Mouse (Mus musculus): ENCODE results near the gene Alms1. TPM values are rescaled to one million over a fixed set of nuclear protein-coding genes. Genes with fewer than 3 reads are reported as not detected.

The Alms1 gene
- polyA plus RNA-seq (2014; fragmentation: Nextera tagmentation; extraction: Ambion mirVana): 8.8 and 9.0 TPM in 2 replicates

DNA sequence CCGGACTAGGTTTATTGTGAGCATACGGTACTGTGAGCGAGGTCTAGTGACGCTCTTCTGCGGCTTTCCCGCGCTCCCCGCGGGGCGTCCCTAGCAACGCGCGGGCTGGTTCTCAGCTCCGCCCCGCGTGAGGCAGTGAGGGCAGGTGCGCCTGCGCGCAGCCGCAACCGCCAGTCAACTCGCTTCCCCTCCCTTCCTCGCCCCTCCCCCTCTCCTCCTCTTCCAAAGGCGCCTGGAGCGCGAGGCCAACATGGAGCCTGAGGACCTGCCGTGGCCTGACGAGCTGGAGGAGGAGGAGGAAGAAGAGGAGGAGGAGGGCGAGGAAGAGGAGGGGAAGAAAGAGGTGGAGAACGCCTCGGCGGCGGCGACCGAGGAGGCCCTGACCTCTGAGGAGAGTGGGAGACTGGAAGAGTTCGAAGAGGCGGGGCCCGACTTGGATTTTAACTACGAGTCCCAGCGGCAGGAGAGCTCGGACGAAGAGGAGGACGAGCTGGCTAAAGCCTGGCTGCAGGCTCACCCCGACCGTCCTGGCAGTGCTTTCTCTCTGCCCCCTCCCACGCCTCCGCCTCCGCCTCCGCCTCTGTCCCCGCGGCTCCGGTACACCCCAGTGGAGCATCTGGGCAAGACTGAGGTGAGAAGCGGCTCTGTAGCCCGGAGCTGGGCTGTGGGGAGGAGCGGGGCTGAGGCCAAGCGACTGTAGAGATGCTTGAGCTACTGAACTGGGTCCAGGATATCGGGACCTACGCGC, at the start of gene Alms1:
Gene Alms1, plus strand, starts transcription at position 136 of the 748 bp plus-strand sequence.
- no peaks in the 10 kb centered on the region for H3K9me3 ChIP-seq (ENCODE audit: control insufficient read depth, low read length)
- H3K27me3 ChIP-seq (ENCODE audit: control insufficient read depth, insufficient read depth, low read length): no peaks in the 10 kb centered on the region
- DNase-seq (ENCODE audit: low spot score, missing footprints) (peak; percentile 100), ATAC-seq (ENCODE audit: low FRiP score) (peak; percentile 96)
- peak within 1 kb of the TSS; percentile 76 for H3K27ac ChIP-seq (ENCODE audit: low read depth, low read length)
- peak within 1 kb of the TSS; percentile 63 for H3K4me2 ChIP-seq
- under 1% methylated on average over 58 of the region's 59 CpGs for WGBS
- peaks cover 17% of the 10 kb centered on the region for H3K4me1 ChIP-seq (ENCODE audit: control insufficient read depth, insufficient read depth, low read length)
- no peaks in the 10 kb centered on the region for H3K36me3 ChIP-seq (ENCODE audit: control insufficient read depth, insufficient read depth, low read length)
- H3K9ac ChIP-seq (ENCODE audit: low read length): peak within 1 kb of the TSS; percentile 86
- H3K4me3 ChIP-seq (ENCODE audit: low read depth, low read length): peak within 1 kb of the TSS; percentile 74

DNA sequence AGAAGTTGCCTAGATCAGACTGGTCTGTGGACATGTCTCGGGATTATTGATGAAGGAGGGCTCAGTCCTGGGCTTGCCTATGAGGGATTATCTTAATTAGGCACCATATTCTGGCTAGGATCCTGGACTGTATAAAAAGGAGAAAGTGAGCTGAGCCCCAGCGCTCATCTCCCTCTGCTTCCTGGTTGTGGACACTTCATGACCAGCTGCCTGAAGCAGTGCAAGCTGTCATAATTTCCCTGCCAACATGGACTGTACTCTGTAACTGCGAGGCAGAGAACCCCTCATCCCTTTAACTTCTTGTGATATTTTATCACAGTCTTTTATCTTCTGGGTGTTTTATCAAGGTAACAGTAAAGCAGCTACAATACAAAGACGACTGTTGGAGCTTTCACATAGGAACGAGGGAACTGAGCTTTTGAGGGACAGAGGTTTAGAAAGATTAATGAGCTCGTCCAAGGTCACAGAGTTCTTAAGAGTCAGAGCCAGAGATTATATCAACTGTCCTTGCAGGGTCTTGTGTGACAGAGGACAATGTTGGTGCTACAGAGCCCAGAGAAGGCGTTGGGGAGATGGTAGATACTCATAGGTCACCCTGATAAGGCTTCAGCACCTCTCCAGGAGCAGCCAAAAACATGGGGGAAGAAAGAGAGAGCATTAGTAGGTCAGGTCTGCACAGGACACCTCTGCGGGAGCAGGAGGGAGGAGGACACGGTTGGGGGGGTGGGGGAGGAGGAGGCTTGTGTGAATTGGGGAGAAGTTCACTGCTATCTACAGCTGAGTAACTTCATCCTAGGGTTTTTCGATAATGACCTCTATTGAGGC, 43.8 kb upstream of the Alms1 start:
- no peaks in the 10 kb centered on the region for H3K4me1 ChIP-seq (ENCODE audit: control insufficient read depth, insufficient read depth, low read length)
- H3K9me3 ChIP-seq (ENCODE audit: control insufficient read depth, low read length): no peaks in the 10 kb centered on the region
- 82% methylated on average over 10 of the region's 10 CpGs for WGBS
- H3K27me3 ChIP-seq (ENCODE audit: control insufficient read depth, insufficient read depth, low read length): no peaks in the 10 kb centered on the region
- H3K4me3 ChIP-seq (ENCODE audit: low read depth, low read length): no peak overlapping the region
- H3K36me3 ChIP-seq (ENCODE audit: control insufficient read depth, insufficient read depth, low read length): no peaks in the 10 kb centered on the region
- ATAC-seq (ENCODE audit: low FRiP score) (no peak), DNase-seq (ENCODE audit: low spot score, missing footprints) (no peak)
- H3K4me2 ChIP-seq: no peak overlapping the region
- no peak overlapping the region for H3K9ac ChIP-seq (ENCODE audit: low read length)
- H3K27ac ChIP-seq (ENCODE audit: low read depth, low read length): no peak overlapping the region

DNA sequence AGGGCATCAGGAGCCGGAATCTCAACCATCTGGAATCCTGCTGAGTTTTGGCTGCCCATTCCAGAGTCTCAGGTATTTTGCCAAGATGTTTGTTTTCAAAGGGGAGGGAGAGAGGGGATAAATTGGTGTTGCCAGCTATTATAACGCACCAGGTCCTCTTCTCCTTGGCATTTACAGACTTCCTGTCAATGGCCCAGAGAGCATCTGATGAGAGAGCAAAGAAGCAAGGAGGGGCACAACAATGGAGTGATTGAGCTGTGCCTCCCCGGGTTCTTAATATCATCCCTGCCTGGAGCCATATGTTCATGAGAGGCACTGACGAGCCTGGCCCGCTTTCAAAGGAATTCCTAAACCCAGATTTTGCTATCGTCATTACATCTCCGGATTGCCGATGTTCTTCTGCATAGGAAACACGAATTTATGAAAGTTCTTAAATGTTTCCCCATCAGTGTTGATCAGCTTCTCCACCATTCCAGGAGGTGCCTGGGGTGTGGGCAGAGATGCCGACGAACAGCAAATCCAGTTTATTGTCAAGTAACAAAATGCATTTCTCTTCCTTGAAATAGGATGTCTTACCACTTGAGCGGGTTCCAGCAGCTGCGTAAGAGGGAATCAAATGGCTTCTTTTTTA, 43.0 kb upstream of the Alms1 start:
- no peak overlapping the region for H3K27ac ChIP-seq (ENCODE audit: low read depth, low read length)
- H3K4me3 ChIP-seq (ENCODE audit: low read depth, low read length): no peak overlapping the region
- H3K9ac ChIP-seq (ENCODE audit: low read length): no peak overlapping the region
- no peaks in the 10 kb centered on the region for H3K4me1 ChIP-seq (ENCODE audit: control insufficient read depth, insufficient read depth, low read length)
- no peaks in the 10 kb centered on the region for H3K9me3 ChIP-seq (ENCODE audit: control insufficient read depth, low read length)
- no peaks in the 10 kb centered on the region for H3K36me3 ChIP-seq (ENCODE audit: control insufficient read depth, insufficient read depth, low read length)
- WGBS: 84% methylated on average over 13 of the region's 13 CpGs
- DNase-seq (ENCODE audit: low spot score, missing footprints) (no peak), ATAC-seq (ENCODE audit: low FRiP score) (no peak)
- H3K4me2 ChIP-seq: no peak overlapping the region
- H3K27me3 ChIP-seq (ENCODE audit: control insufficient read depth, insufficient read depth, low read length): no peaks in the 10 kb centered on the region

DNA sequence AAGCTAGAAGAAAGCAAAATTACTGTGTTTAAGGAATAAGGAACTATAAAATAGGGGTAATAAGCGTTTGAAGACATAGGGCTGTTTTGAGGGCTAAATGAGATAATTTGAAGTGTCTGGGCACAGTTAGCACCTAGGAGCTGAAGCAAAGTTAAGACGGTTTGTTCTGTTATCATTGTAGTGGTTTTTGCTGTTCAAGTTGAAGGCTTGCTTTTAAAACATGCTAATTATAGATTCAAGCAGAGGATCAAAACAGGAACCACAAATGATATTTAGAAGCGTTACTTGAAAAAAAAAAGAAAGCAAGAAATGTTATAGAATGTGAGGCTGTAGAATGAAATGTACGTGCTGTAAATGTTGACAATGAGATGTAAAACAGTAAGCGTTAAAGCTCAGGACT, 39.7 kb upstream of the Alms1 start:
- no peaks in the 10 kb centered on the region for H3K4me1 ChIP-seq (ENCODE audit: control insufficient read depth, insufficient read depth, low read length)
- no peak overlapping the region for H3K27ac ChIP-seq (ENCODE audit: low read depth, low read length)
- no peaks in the 10 kb centered on the region for H3K36me3 ChIP-seq (ENCODE audit: control insufficient read depth, insufficient read depth, low read length)
- WGBS: 91% methylated on average over 5 of the region's 5 CpGs
- H3K27me3 ChIP-seq (ENCODE audit: control insufficient read depth, insufficient read depth, low read length): no peaks in the 10 kb centered on the region
- no peak overlapping the region for H3K9ac ChIP-seq (ENCODE audit: low read length)
- H3K9me3 ChIP-seq (ENCODE audit: control insufficient read depth, low read length): no peaks in the 10 kb centered on the region
- DNase-seq (ENCODE audit: low spot score, missing footprints): no peak
- no peak overlapping the region for H3K4me2 ChIP-seq
- H3K4me3 ChIP-seq (ENCODE audit: low read depth, low read length): no peak overlapping the region
- ATAC-seq (ENCODE audit: low FRiP score): no peak

DNA sequence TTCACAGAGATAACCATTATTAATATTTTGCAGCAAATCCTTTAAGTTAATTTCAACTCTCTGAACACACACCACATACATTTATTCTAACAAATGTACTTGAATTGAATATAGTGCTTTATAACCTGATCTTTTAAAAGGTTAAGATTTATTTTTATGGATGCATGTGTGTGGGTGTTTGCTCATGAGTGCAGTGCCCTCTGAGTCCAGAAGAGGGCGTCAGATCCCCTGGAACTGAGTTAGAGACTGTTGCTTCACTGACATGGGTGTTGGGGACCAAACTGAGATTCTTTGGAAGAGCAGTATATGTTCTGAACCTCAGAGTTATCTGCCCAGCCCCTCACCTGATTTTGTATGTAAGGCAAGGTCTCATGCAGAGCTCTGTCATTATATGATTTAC, 25.0 kb upstream of the Alms1 start:
- no peak overlapping the region for H3K9ac ChIP-seq (ENCODE audit: low read length)
- no peaks in the 10 kb centered on the region for H3K9me3 ChIP-seq (ENCODE audit: control insufficient read depth, low read length)
- DNase-seq (ENCODE audit: low spot score, missing footprints) (no peak), ATAC-seq (ENCODE audit: low FRiP score) (no peak)
- WGBS: 20% methylated on average over 1 of the region's 1 CpGs
- no peak overlapping the region for H3K4me2 ChIP-seq
- H3K4me1 ChIP-seq (ENCODE audit: control insufficient read depth, insufficient read depth, low read length): no peaks in the 10 kb centered on the region
- H3K27ac ChIP-seq (ENCODE audit: low read depth, low read length): no peak overlapping the region
- H3K4me3 ChIP-seq (ENCODE audit: low read depth, low read length): no peak overlapping the region
- no peaks in the 10 kb centered on the region for H3K27me3 ChIP-seq (ENCODE audit: control insufficient read depth, insufficient read depth, low read length)
- H3K36me3 ChIP-seq (ENCODE audit: control insufficient read depth, insufficient read depth, low read length): no peaks in the 10 kb centered on the region

DNA sequence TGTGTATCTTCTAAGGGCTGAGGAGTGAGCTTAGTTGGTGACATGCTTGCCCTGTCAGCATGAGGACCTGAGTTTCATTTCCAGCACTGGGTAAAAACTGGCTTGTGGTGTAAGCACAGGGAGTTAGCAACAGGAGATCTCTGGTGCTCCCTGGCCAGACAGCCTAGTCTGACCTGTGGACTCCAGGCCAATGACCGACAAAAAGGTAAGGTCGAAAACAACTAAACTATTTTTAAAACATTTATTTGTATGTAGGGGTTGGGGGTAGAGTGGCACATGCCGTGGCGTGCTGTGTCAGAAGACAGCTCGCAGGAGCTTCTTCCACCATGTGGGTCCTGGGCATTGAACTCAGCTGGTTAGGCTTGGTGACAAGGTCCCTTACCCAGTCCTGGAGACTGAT, 14.5 kb upstream of the Alms1 start:
- 84% methylated on average over 5 of the region's 5 CpGs for WGBS
- H3K27ac ChIP-seq (ENCODE audit: low read depth, low read length): no peak overlapping the region
- no peaks in the 10 kb centered on the region for H3K9me3 ChIP-seq (ENCODE audit: control insufficient read depth, low read length)
- no peaks in the 10 kb centered on the region for H3K4me1 ChIP-seq (ENCODE audit: control insufficient read depth, insufficient read depth, low read length)
- H3K9ac ChIP-seq (ENCODE audit: low read length): no peak overlapping the region
- H3K27me3 ChIP-seq (ENCODE audit: control insufficient read depth, insufficient read depth, low read length): no peaks in the 10 kb centered on the region
- no peak for ATAC-seq (ENCODE audit: low FRiP score)
- H3K4me2 ChIP-seq: no peak overlapping the region
- no peak for DNase-seq (ENCODE audit: low spot score, missing footprints)
- H3K36me3 ChIP-seq (ENCODE audit: control insufficient read depth, insufficient read depth, low read length): no peaks in the 10 kb centered on the region
- no peak overlapping the region for H3K4me3 ChIP-seq (ENCODE audit: low read depth, low read length)

DNA sequence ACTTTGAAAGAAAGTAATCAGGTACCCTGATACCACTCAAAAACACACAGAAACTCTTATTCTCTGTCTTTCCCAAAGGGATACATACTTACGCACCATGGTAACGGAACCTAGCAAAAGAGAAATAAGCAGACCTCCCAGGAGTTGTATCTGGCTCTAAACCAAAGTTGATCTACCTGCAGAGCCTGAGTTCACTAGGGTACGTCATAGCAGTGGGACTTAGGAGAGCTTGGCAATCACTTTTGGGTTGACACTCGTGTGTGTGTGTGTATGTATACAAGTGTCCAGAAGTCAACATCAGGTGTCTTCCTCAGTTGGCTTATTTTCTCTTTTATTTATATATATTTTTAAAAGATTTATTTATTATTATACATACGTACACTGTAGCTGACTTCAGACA, 5.6 kb upstream of the Alms1 start:
- Histone ChIP-seq H3K4me1 (ENCODE audit: control insufficient read depth, insufficient read depth, low read length) (no peaks in the 10 kb centered on the region), H3K9ac (ENCODE audit: low read length) (no peak overlapping the region), H3K36me3 (ENCODE audit: control insufficient read depth, insufficient read depth, low read length) (no peaks in the 10 kb centered on the region), H3K27ac (ENCODE audit: low read depth, low read length) (no peak overlapping the region), H3K27me3 (ENCODE audit: control insufficient read depth, insufficient read depth, low read length) (no peaks in the 10 kb centered on the region), H3K4me3 (ENCODE audit: low read depth, low read length) (no peak overlapping the region), H3K4me2 (no peak overlapping the region), H3K9me3 (ENCODE audit: control insufficient read depth, low read length) (no peaks in the 10 kb centered on the region)
- DNase-seq (ENCODE audit: low spot score, missing footprints) (no peak), ATAC-seq (ENCODE audit: low FRiP score) (no peak)
- WGBS: 91% methylated on average over 5 of the region's 5 CpGs

DNA sequence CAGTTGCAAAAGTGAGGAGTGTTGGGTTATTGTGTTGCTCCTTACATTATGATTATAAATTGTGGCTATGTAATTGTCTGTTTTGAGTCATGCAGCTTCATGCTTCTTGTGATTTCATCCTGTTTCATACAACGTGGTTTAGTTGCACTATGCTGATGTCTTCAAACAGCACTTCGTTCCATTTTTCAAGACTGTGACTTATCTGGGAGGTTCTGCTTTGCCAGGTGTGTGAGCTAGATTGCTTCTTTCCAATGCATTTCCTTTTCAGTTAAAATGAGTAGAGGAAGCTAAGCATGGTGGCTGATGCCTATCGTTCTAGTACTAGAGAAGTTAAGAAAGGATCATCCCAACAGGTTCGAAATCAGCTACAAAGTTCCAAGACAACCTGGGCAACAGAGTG, 2.7 kb upstream of the Alms1 start:
- DNase-seq (ENCODE audit: low spot score, missing footprints): no peak
- Histone ChIP-seq H3K4me3 (ENCODE audit: low read depth, low read length) (no peak overlapping the region), H3K27me3 (ENCODE audit: control insufficient read depth, insufficient read depth, low read length) (no peaks in the 10 kb centered on the region), H3K4me1 (ENCODE audit: control insufficient read depth, insufficient read depth, low read length) (peaks cover 11% of the 10 kb centered on the region), H3K9ac (ENCODE audit: low read length) (no peak overlapping the region), H3K9me3 (ENCODE audit: control insufficient read depth, low read length) (no peaks in the 10 kb centered on the region), H3K36me3 (ENCODE audit: control insufficient read depth, insufficient read depth, low read length) (no peaks in the 10 kb centered on the region), H3K4me2 (no peak overlapping the region), H3K27ac (ENCODE audit: low read depth, low read length) (no peak overlapping the region)
- 83% methylated on average over 4 of the region's 4 CpGs for WGBS
- no peak for ATAC-seq (ENCODE audit: low FRiP score)

All from midbrain, embryonic 11.5 days (tissue).